Mouse (Mus musculus) megakaryocyte, embryonic 14.5 days (primary cell): ENCODE measurements around the gene Cenph.

Source experiments
- FLI1 ChIP-seq: IDR thresholded peaks from 2 replicates; pipeline ENCODE4 v1.6.1; 2012; ENCODE audit warnings: low read length, inconsistent platforms, mixed read lengths
- GATA1 ChIP-seq: IDR thresholded peaks from 3 replicates; pipeline ENCODE4 v1.6.1; 2012; ENCODE audit warnings: mixed read lengths, low read length, inconsistent platforms, borderline replicate concordance

- no peak for TF ChIP-seq GATA1
- TF ChIP-seq FLI1, result no peak
Observed at GRCm38 (mm10) chr13:100752529-100752928, 23.2 kb downstream of the Cenph start.
